Mouse (Mus musculus): ENCODE measurements around the gene Sh3gl2.

- TF ChIP-seq CTCF (IDR thresholded peaks at IDR 0.05; ENCODE audit: control insufficient read depth, insufficient read depth, insufficient replicate concordance, low read depth, low read length), result no peak
- no peak for TF ChIP-seq POLR2A (IDR thresholded peaks at IDR 0.05; ENCODE audit: control insufficient read depth, low read depth, low read length)
Measured at GRCm38 (mm10) chr4:85222716-85223115, 17.8 kb downstream of the Sh3gl2 start.

All from testis, adult 2 months (tissue).